Mouse (Mus musculus) intestine, postnatal 0 days (tissue): ENCODE measurements around the gene Poln. TPM values are rescaled to one million over a fixed set of nuclear protein-coding genes. Genes with fewer than 3 reads are reported as not detected.

ENCODE experiments used
- ATAC-seq: fragments of 200-750 bp; cut with Nextera tagmentation; 2 replicates; pipeline ENCODE4 v1.8.0; 2017; ENCODE audit warnings: mild to moderate bottlenecking, moderate TSS enrichment, moderate library complexity
- H3K27ac ChIP-seq: fragments of 300-500 bp; sonication (generic); 2 replicates; pipeline ENCODE4 v1.5.1; 2014; ENCODE audit warnings: mild to moderate bottlenecking, low read depth, low read length, moderate library complexity
- H3K27me3 ChIP-seq: fragments of 300-500 bp; sonication (generic); replicated peaks from 2 replicates; pipeline ENCODE4 v1.6.1; 2014; ENCODE audit warnings: low read length, mixed read lengths; ENCODE audit not compliant: control insufficient read depth, insufficient read depth
- H3K36me3 ChIP-seq: fragments of 300-500 bp; sonication (generic); 2 replicates; pipeline ENCODE4 v1.6.1; 2014; ENCODE audit warnings: mild to moderate bottlenecking, moderate library complexity; ENCODE audit not compliant: control insufficient read depth, insufficient read depth
- H3K4me1 ChIP-seq: fragments of 300-500 bp; sonication (generic); replicated peaks from 2 replicates; pipeline ENCODE4 v1.6.1; 2014; ENCODE audit warnings: antibody characterized with exemption, low read length, mixed read lengths; ENCODE audit not compliant: control insufficient read depth, insufficient read depth
- H3K4me2 ChIP-seq: fragments of 300-500 bp; sonication (generic); replicated peaks from 2 replicates; pipeline ENCODE4 v1.6.1; 2014; ENCODE audit warnings: low read depth, mild to moderate bottlenecking, moderate library complexity
- H3K4me3 ChIP-seq: fragments of 300-500 bp; sonication (generic); 2 replicates; pipeline ENCODE4 v1.5.1; 2014; ENCODE audit warnings: low read depth, low read length
- H3K9ac ChIP-seq: fragments of 300-500 bp; sonication (generic); 2 replicates; pipeline ENCODE4 v1.6.1; 2014; ENCODE audit warnings: mild to moderate bottlenecking, low read depth, low read length
- H3K9me3 ChIP-seq: fragments of 300-500 bp; sonication (generic); 2 replicates; pipeline ENCODE4 v1.6.1; 2016; ENCODE audit warnings: mixed run types; ENCODE audit not compliant: control insufficient read depth
- CTCF ChIP-seq: sonication (generic); IDR thresholded peaks from 2 replicates; pipeline ENCODE4 v1.5.1; 2016; ENCODE audit warnings: low read depth, mild to moderate bottlenecking, control low read depth, antibody characterized with exemption, moderate library complexity
- WGBS: fragments of 180-500 bp; shearing (Covaris S2); extraction: QIAGEN DNeasy Blood & Tissue Kit; methylation state at CpG from one replicate; pipeline ENCODE4 v1.1.7; 2014; 5-methylcytosine and 5-hydroxymethylcytosine counted together
- polyA plus RNA-seq: library from polyadenylated mRNA; unstranded; fragments of >200 nt; fragmentation: Nextera tagmentation; extraction: Ambion mirVana; gene quantifications from 2 replicates; pipeline ENCODE4 v1.2.1, GENCODE M21; 2015

The Poln gene
- 0.41 TPM in 1 of 2 replicates, not detected in the other for polyA plus RNA-seq

DNA sequence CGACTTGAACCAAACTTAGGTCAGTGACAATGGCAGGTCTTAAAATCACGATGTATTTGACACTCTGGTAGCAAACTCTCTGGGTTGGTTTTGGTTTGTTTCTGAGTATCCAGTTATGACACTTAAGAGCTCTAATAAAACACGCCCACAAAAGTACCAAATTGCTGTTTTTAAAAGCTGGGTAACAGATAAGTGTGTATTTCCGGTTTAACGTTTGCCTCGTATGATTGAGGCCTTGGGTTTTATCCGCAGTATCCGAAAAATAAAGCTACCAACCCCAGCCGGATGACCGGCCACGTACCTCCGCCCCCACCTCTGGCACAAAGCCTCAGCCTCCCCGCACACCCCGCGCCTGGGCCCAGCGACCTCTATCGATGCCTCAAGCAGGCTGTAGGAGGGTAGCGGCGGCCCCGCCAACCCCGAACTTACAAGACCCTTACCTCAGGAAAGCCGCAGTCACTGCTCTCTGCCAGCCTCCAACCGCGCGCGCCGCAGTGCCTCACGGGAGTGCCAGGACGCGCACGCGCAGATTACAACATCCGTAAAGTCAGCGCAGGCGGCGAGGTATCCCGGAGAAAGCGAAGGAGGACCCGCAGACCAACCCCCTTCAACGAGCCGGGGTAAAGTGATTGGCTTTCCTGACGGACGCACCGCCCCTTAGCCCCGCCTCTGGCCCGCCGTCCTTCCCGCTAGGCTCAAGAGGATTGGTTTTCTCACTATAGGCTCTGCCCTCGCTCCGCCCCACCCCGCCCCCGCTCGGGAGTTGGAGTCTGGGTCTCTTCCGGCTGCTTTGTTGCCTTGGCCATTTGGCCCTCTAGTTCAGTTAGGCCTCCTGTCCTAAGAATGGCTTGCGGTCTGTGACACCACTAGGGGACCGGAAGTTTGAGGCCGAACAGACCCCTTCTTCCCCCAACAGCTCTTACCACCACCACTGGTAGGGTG, at the start of gene Poln, which contains the start of gene Haus3:
Poln (minus strand) TSS at position 499 of the 942 bp plus-strand sequence.
Haus3 (minus strand) TSS at position 578 of the 942 bp plus-strand sequence.
- peak; percentile 50 for TF ChIP-seq CTCF
- WGBS = under 1% methylated on average over 57 of the region's 57 CpGs

DNA sequence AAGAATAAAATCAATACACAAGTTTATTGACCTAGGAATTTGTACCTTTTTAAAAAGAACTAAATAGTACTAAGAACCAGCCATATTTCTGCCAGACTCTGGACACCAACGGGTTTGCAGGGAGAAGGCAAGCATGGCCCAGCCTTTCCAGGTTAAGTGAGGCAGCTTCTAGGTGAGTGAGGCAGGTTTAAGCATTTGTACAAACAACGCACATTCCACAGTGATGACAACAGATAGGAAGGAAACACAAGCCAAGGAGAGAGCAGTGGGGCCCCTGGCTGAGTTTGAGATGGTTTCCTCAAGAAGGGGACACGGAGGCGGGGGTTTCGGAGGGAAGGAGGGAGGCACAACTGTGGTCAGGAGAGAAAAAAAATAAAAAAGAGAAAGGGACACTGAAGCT, 49.4 kb upstream of the Poln start:
- no peak overlapping the region for H3K4me2 ChIP-seq
- H3K36me3 ChIP-seq = no peaks in the 10 kb centered on the region
- WGBS = 36% methylated on average over 5 of the region's 5 CpGs
- no peaks in the 10 kb centered on the region for H3K4me1 ChIP-seq
- no peaks in the 10 kb centered on the region for H3K9me3 ChIP-seq
- H3K27me3 ChIP-seq = no peaks in the 10 kb centered on the region
- H3K9ac ChIP-seq = no peak overlapping the region
- ATAC-seq = no peak
- H3K4me3 ChIP-seq = no peak overlapping the region
- no peak for TF ChIP-seq CTCF
- H3K27ac ChIP-seq = no peak overlapping the region

More for the DNA sequence above, at the start of gene Poln, which contains the start of gene Haus3:
- peak within 1 kb of the TSS; percentile 75 for H3K9ac ChIP-seq
- H3K4me3 ChIP-seq = peak within 1 kb of the TSS; percentile 77
- H3K4me2 ChIP-seq = peak within 1 kb of the TSS; percentile 70
- no peaks in the 10 kb centered on the region for H3K9me3 ChIP-seq
- H3K27me3 ChIP-seq = no peaks in the 10 kb centered on the region
- peak; percentile 99 for ATAC-seq
- H3K4me1 ChIP-seq = no peaks in the 10 kb centered on the region; the same call in 1 of the 2 replicates
- H3K36me3 ChIP-seq = peaks cover 10% of the 10 kb centered on the region; the same call in 1 of the 2 replicates
- H3K27ac ChIP-seq = peak within 1 kb of the TSS; percentile 78

DNA sequence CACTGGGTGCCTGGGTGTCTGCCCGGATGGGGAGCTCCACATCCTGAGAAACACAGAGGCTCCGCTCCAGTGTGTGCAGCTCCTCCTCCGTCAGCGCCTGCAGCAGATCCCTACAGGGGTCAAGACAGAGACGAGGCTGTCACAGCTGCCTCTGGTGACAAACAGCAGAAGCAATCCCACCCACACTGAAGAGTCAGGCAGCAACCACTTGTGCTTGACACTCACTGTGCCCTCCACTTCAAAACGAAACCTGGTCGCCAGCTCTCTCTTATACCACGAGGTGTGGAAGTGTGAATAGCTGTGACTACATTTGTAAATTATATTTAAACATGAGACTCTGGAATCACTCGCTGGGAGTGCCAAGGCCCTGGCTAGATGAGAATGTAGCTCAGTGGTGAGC, 48.5 kb upstream of the Poln start:
- Histone ChIP-seq H3K4me1 (no peaks in the 10 kb centered on the region), H3K4me3 (no peak overlapping the region), H3K9me3 (no peaks in the 10 kb centered on the region), H3K4me2 (no peak overlapping the region), H3K27ac (no peak overlapping the region), H3K36me3 (no peaks in the 10 kb centered on the region), H3K9ac (no peak overlapping the region), H3K27me3 (no peaks in the 10 kb centered on the region)
- 55% methylated on average over 9 of the region's 9 CpGs for WGBS
- no peak for ATAC-seq
- TF ChIP-seq CTCF = no peak

DNA sequence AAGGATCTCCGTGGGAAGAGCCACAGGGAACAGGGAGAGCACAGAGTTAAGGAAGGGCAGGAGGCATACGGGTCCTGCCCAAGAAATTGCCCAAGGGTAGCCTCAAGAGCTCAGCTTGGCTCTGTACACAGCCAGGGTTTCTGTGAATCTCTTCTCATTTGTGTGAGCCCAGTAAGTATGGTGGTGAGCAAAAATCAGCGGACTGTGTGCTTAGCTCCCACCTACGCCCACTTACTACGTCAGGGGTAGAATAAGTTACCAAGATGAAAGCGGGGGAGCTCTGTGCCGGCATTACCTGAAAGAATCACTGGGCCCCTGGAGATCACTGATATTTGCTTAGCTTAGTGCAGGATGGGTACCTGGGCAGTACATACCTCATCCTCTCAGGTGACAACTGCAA, 46.8 kb upstream of the Poln start:
- no peak overlapping the region for H3K4me3 ChIP-seq
- 63% methylated on average over 7 of the region's 7 CpGs for WGBS
- H3K4me2 ChIP-seq = no peak overlapping the region
- H3K27me3 ChIP-seq = no peaks in the 10 kb centered on the region
- no peaks in the 10 kb centered on the region for H3K9me3 ChIP-seq
- no peaks in the 10 kb centered on the region for H3K36me3 ChIP-seq
- no peak overlapping the region for H3K9ac ChIP-seq
- TF ChIP-seq CTCF = no peak
- H3K27ac ChIP-seq = no peak overlapping the region
- no peak for ATAC-seq
- no peaks in the 10 kb centered on the region for H3K4me1 ChIP-seq

DNA sequence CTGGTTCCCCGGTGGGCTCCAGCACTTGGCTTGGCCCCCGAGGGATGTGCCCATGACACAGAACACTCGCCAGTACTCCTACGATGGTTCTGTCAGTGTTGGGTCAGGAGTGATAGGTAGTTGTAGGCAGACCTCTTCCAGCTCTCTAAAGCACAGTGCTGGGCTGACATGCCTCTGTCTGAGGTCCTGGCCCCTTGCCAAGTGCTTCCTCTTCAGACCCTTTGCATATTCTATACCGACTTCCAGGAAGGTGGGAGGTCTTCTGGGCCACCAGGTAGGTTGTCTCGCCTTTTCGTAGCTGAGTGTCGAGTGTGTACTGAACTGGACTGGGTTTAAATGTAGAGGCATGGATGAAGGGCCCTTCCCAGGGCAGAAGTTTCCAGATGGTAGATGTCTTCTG, 44.4 kb upstream of the Poln start:
- no peaks in the 10 kb centered on the region for H3K4me1 ChIP-seq
- H3K27ac ChIP-seq = no peak overlapping the region
- no peak overlapping the region for H3K4me3 ChIP-seq
- H3K9me3 ChIP-seq = no peaks in the 10 kb centered on the region
- no peaks in the 10 kb centered on the region for H3K27me3 ChIP-seq
- no peak for ATAC-seq
- H3K4me2 ChIP-seq = no peak overlapping the region
- 60% methylated on average over 8 of the region's 8 CpGs for WGBS
- H3K36me3 ChIP-seq = no peaks in the 10 kb centered on the region
- H3K9ac ChIP-seq = no peak overlapping the region
- no peak for TF ChIP-seq CTCF

DNA sequence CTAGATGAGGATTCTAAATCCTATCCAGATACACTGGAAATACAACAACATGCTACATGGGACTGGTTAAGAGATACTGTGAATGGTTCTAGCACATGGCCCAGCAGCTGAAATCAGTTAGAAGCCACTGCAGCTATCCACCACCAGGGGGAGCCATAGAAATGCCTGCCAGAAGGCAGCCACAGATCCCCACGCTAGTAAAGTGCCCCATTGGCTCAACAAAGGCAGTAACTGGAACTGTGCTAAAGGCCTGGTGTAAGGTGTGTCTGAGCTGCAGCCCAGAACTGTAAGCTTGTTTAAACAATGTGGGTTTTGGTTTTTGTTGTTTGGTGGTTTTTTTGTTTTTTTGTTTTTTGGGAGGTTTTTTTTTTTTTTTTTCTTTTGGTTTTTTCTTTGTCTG, 41.0 kb upstream of the Poln start:
- no peak overlapping the region for H3K4me3 ChIP-seq

More for the DNA sequence above, 41.0 kb upstream of the Poln start:
- 0% methylated on average over 1 of the region's 1 CpGs for WGBS
- Histone ChIP-seq H3K4me2 (no peak overlapping the region), H3K36me3 (no peaks in the 10 kb centered on the region), H3K9me3 (no peaks in the 10 kb centered on the region), H3K9ac (no peak overlapping the region), H3K27ac (no peak overlapping the region), H3K4me1 (no peaks in the 10 kb centered on the region), H3K27me3 (no peaks in the 10 kb centered on the region)
- TF ChIP-seq CTCF = peak; percentile 97
- ATAC-seq = peak; percentile 64; the same call in 1 of the 2 replicates
